Mouse (Mus musculus) spleen, postnatal 0 days (tissue): ENCODE data around the gene Olfr1006. TPM values are rescaled to one million over a fixed set of nuclear protein-coding genes. Genes with fewer than 3 reads are reported as not detected.

Experiments used
- polyA plus RNA-seq: library from polyadenylated mRNA; unstranded; fragments of >200 nt; fragmentation: Nextera tagmentation; extraction: Ambion mirVana; gene quantifications from 2 replicates; pipeline ENCODE4 v1.2.1, GENCODE M21; 2015

Gene Olfr1006
- not detected in 2 replicates for polyA plus RNA-seq

DNA sequence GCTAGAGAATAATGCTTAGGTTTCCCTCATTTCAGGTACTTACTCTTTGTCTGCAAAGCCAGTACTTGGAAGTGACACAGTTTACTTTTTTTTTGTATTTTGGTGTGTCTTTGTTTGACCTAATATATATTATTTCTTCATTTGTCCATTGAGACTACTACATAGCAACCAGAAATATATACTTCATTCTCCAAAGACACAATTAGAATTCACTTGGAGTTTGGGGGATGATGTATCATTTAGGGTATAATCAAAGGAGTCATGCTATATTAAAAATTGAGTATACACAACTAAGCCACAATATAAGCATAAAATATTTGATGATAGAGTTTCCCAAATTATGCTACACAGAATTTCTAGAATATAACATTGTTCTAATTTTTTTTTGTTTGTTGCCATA, at the start of gene Olfr1006:
Gene Olfr1006, minus strand, starts transcription at position 101 of the 400 bp plus-strand sequence.

DNA sequence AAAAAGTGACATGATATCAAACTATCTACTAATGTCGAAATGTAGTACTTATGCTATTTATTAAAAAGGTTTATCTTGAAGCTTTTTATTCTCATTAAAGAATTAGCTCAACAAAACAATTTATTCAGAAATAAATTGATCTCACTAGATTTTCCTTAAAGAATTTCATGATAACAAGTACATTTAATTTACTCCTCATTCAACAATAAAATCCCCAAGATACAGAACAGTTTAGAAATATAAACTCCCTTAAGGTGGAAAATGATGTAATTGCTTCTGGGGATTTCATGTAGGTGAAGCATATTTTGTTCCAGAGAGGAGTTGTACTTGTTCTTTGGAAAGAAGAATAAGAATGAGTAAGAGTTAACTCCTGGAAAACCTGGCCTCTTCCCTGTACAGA, 36.6 kb upstream of the Olfr1006 start, which contains the start of gene Olfr1009:
Gene Olfr1009, plus strand, starts transcription at position 301 of the 400 bp plus-strand sequence.

GRCm38 (mm10) chr2:85689131-85689530, 10.6 kb upstream of the Olfr1006 start, which contains the start of gene Olfr1008:
TSS of gene Olfr1008 (plus strand) at chr2:85689431.

GRCm38 (mm10) chr2:85664355-85664754, 14.2 kb downstream of the Olfr1006 start, which contains the start of gene Olfr154:
TSS of gene Olfr154 (minus strand) at chr2:85664455.

GRCm38 (mm10) chr2:85650604-85651003, 28.0 kb downstream of the Olfr1006 start, which contains the start of gene Olfr1002:
TSS of gene Olfr1002 (minus strand) at chr2:85650704.

Other genes starting within 250 kb of the Olfr1006 start
- gene Olfr994, start 242.3 kb downstream of the Olfr1006 start, polyA plus RNA-seq: not detected in 2 replicates
- gene Olfr995, start 235.1 kb downstream of the Olfr1006 start, polyA plus RNA-seq: not detected in 2 replicates
- gene 4833423E24Rik, start 159.7 kb downstream of the Olfr1006 start, polyA plus RNA-seq: 0.05 TPM in 1 of 2 replicates, not detected in the other
- gene Olfr996, start 99.6 kb downstream of the Olfr1006 start, polyA plus RNA-seq: not detected in 2 replicates
- not detected in 2 replicates for gene Olfr998, start 89.8 kb downstream of the Olfr1006 start, polyA plus RNA-seq
- not detected in 2 replicates for gene Olfr1000, start 66.9 kb downstream of the Olfr1006 start, polyA plus RNA-seq
- not detected in 2 replicates for gene Olfr1002, start 28.1 kb downstream of the Olfr1006 start, polyA plus RNA-seq
- gene Olfr154, start 14.3 kb downstream of the Olfr1006 start, polyA plus RNA-seq: not detected in 2 replicates
- not detected in 2 replicates for gene Olfr1008, start 10.7 kb upstream of the Olfr1006 start, polyA plus RNA-seq
- gene Olfr1009, start 36.7 kb upstream of the Olfr1006 start, polyA plus RNA-seq: not detected in 2 replicates
- gene Olfr1012, start 84.0 kb upstream of the Olfr1006 start, polyA plus RNA-seq: not detected in 2 replicates
- gene Olfr1013, start 88.3 kb upstream of the Olfr1006 start, polyA plus RNA-seq: not detected in 2 replicates
- gene Olfr1014, start 93.9 kb upstream of the Olfr1006 start, polyA plus RNA-seq: not detected in 2 replicates
- not detected in 2 replicates for gene Olfr1015, start 103.2 kb upstream of the Olfr1006 start, polyA plus RNA-seq
- not detected in 2 replicates for gene Olfr1016, start 123.8 kb upstream of the Olfr1006 start, polyA plus RNA-seq
- gene Olfr1018, start 139.7 kb upstream of the Olfr1006 start, polyA plus RNA-seq: not detected in 2 replicates
- not detected in 2 replicates for gene Olfr1019, start 166.7 kb upstream of the Olfr1006 start, polyA plus RNA-seq
- not detected in 2 replicates for gene Olfr1020, start 168.3 kb upstream of the Olfr1006 start, polyA plus RNA-seq
- gene Olfr1022, start 189.8 kb upstream of the Olfr1006 start, polyA plus RNA-seq: not detected in 2 replicates
- not detected in 2 replicates for gene Olfr1023, start 206.9 kb upstream of the Olfr1006 start, polyA plus RNA-seq
- not detected in 2 replicates for gene Olfr1024, start 226.3 kb upstream of the Olfr1006 start, polyA plus RNA-seq
- not detected in 2 replicates for gene Olfr1025-ps1, start 236.4 kb upstream of the Olfr1006 start, polyA plus RNA-seq
- gene Olfr1026, start 242.8 kb upstream of the Olfr1006 start, polyA plus RNA-seq: not detected in 2 replicates